ENCODE assay signal across 18 mouse cellular contexts in the genomic region with DNA sequence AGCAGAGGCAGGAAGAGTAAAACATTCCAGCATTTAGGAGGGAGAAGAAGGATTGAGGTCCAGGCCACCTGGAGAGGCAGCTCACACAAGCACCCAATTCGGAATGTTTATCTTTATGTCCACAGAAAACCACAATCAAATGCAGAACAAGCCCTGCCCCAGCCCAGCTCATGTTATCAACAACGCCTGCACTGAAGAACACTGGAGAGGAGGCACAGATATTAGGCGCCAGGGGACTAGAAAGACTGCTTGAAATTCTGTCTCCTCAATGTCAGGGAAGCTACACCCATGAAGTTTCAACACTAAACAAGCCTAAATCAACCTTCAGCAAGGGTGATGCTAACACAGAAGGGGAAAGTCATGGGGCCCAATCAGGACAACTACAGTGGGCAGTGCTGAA. TPM values are rescaled to one million over a fixed set of nuclear protein-coding genes. Genes with fewer than 3 reads are reported as not detected.
A peak's percentile ranks its signal among the peaks of the same experiment; 100 is the strongest.
DNase-seq lines count a peak whose midpoint lies in the region; ATAC-seq and TF ChIP-seq lines count a peak whose summit lies in the region.
"Had no signal": no experiment of that assay in that cellular context is flagged by ENCODE, and none has a peak within 500 bp of the region (broad histone marks: within the 10 kb centered on the region; RNA-seq: fewer than 3 reads in every experiment).

No protein-coding gene starts in this region.

- 9% methylated on average over 3 of the region's 3 CpGs for WGBS in liver, embryonic 14.5 days (ENCODE audit: insufficient replicate concordance)
- WGBS in heart, embryonic 12.5 days, result 62% methylated on average over 3 of the region's 3 CpGs

- H3K4me1 ChIP-seq in testis, adult 2 months (ENCODE audit: control insufficient read depth, insufficient read depth, low read length), result peaks cover 6% of the 10 kb centered on the region
- peaks cover 40 to 48% of the 10 kb centered on the region in 2 experiments for H3K4me1 ChIP-seq in liver, embryonic 14.5 days (replicated peaks; ENCODE audit: control insufficient read depth in 2 of 2, insufficient read depth in 2 of 2, low read length in 1 of 2)
- peaks cover 20% of the 10 kb centered on the region for H3K4me1 ChIP-seq in heart, embryonic 12.5 days (replicated peaks)

- no peak for TF ChIP-seq POLR2A in testis, adult 2 months (IDR thresholded peaks at IDR 0.05; ENCODE audit: control insufficient read depth, low read depth, low read length)

- H3K27ac ChIP-seq in testis, adult 2 months (ENCODE audit: control insufficient read depth, insufficient read depth, low read depth, low read length), result no peak overlapping the region
- H3K27ac ChIP-seq in liver, embryonic 14.5 days, result peak overlapping the region; percentile 83
- no peak overlapping the region for H3K27ac ChIP-seq in heart, embryonic 12.5 days (ENCODE audit: poor library complexity, severe bottlenecking)
- H3K27ac ChIP-seq: forebrain, embryonic 15.5 days; heart, embryonic 15.5 days; hindbrain, postnatal 0 days had no signal

- peak overlapping the region; percentile 32 for H3K9ac ChIP-seq in liver, embryonic 14.5 days (replicated peaks)
- H3K9ac ChIP-seq in heart, embryonic 12.5 days, result no peak overlapping the region
- H3K9ac ChIP-seq: heart, embryonic 15.5 days had no signal

- no peaks in the 10 kb centered on the region for H3K9me3 ChIP-seq in liver, embryonic 14.5 days (ENCODE audit: control insufficient read depth, low read length)
- H3K9me3 ChIP-seq in heart, embryonic 12.5 days (replicated peaks), result no peaks in the 10 kb centered on the region
- H3K9me3 ChIP-seq: forebrain, embryonic 15.5 days; heart, embryonic 15.5 days had no signal

- DNase-seq in testis, postnatal 10 days (ENCODE audit: low spot score), result no peak
- peak; percentile 74 to 76 (median 75) for DNase-seq in liver, embryonic 14.5 days (ENCODE audit: low read depth in 3 of 3, low spot score in 3 of 3)
- no peak for DNase-seq in cerebellum, postnatal 25 days
- no peak for DNase-seq in heart, adult 9 months (ENCODE audit: low spot score in 2 of 2)
- DNase-seq: adrenal gland, postnatal 14 days; cerebellum, adult 9-11 months; kidney, adult 18-20 months; kidney, postnatal 14 days; layer of hippocampus, adult 9-11 months; right cerebral cortex, postnatal 25 days; thymus, adult 18-20 months had no signal

- H3K36me3 ChIP-seq in testis, adult 2 months (ENCODE audit: control insufficient read depth, insufficient read depth, low read length), result no peaks in the 10 kb centered on the region
- H3K36me3 ChIP-seq in liver, embryonic 14.5 days (replicated peaks; ENCODE audit: control insufficient read depth, insufficient read depth, low read depth), result peaks cover 49% of the 10 kb centered on the region
- H3K36me3 ChIP-seq in heart, embryonic 12.5 days, result peaks cover 37% of the 10 kb centered on the region
- H3K36me3 ChIP-seq: forebrain, embryonic 15.5 days had no signal

- peak overlapping the region; percentile 83 for H3K4me2 ChIP-seq in liver, embryonic 14.5 days (ENCODE audit: low read depth)
- no peak overlapping the region for H3K4me2 ChIP-seq in heart, embryonic 12.5 days
- H3K4me2 ChIP-seq: forebrain, embryonic 15.5 days; heart, embryonic 15.5 days had no signal

- peak; percentile 84 for TF ChIP-seq EP300 in liver, embryonic 14.5 days (IDR thresholded peaks at IDR 0.05; ENCODE audit: low read depth)

- peak; percentile 63 for ATAC-seq in common myeloid progenitor, adult 5-6 weeks (replicated peaks; ENCODE audit: low read depth, poor library complexity, severe bottlenecking)
- peak; percentile 78 for ATAC-seq in liver, embryonic 14.5 days (ENCODE audit: insufficient read depth)
- no peak for ATAC-seq in heart, embryonic 12.5 days (ENCODE audit: insufficient number of reproducible peaks, low FRiP score)
- ATAC-seq: forebrain, embryonic 15.5 days; hindbrain, postnatal 0 days; lung, postnatal 0 days had no signal

- H3K27me3 ChIP-seq in testis, adult 2 months (ENCODE audit: control insufficient read depth, insufficient read depth, low read length), result no peaks in the 10 kb centered on the region
- no peaks in the 10 kb centered on the region for H3K27me3 ChIP-seq in liver, embryonic 14.5 days (ENCODE audit: control insufficient read depth, insufficient read depth, low read length)
- no peaks in the 10 kb centered on the region for H3K27me3 ChIP-seq in heart, embryonic 12.5 days (replicated peaks)
- H3K27me3 ChIP-seq: forebrain, embryonic 15.5 days; heart, embryonic 15.5 days had no signal

- peak overlapping the region; percentile 56 for H3K4me3 ChIP-seq in testis, adult 2 months (ENCODE audit: control insufficient read depth, low read depth, low read length)
- H3K4me3 ChIP-seq in liver, embryonic 14.5 days (ENCODE audit: insufficient read depth in 1 of 2, low read depth in 2 of 2, low read length in 2 of 2), result peak overlapping the region in 1 of 2 experiments; percentile 13; a peak in 1 of 4 replicates
- H3K4me3 ChIP-seq in heart, embryonic 12.5 days, result no peak overlapping the region
- H3K4me3 ChIP-seq: forebrain, embryonic 15.5 days; heart, embryonic 15.5 days had no signal

- no peak for TF ChIP-seq CTCF in testis, adult 2 months (IDR thresholded peaks at IDR 0.05; ENCODE audit: control insufficient read depth, insufficient read depth, insufficient replicate concordance, low read depth, low read length)
- TF ChIP-seq CTCF in liver, embryonic 14.5 days (IDR thresholded peaks at IDR 0.05; ENCODE audit: low read depth), result no peak

RNA-seq across cellular contexts. Expression of gene Cenph, which starts 1.8 kb away (rescaled TPM):
- polyA plus RNA-seq in testis, adult 2 months (2012; rRNA removed), result 3.2 and 3.9 TPM in 2 replicates
- total RNA-seq in common myeloid progenitor, adult 5-6 weeks (2017), result 60.8 and 70.5 TPM in 2 replicates
- polyA plus RNA-seq in liver, embryonic 14.5 days (2012; rRNA removed), result 13.9 and 26.6 TPM in 2 replicates
- polyA plus RNA-seq in liver, embryonic 14.5 days (2014; fragmentation: Nextera tagmentation; extraction: Ambion mirVana), result 40.2 and 40.3 TPM in 2 replicates
- polyA plus RNA-seq in heart, embryonic 12.5 days (2016; fragmentation: Nextera tagmentation; extraction: Ambion mirVana), result 21.8 and 24.0 TPM in 2 replicates

RNA-seq across cellular contexts. Expression of gene Ccnb1, which starts 8.9 kb away (rescaled TPM):
- polyA plus RNA-seq in testis, adult 2 months (2012; rRNA removed), result 39.9 and 41.6 TPM in 2 replicates
- total RNA-seq in common myeloid progenitor, adult 5-6 weeks (2017), result 152 and 167 TPM in 2 replicates
- 100 and 123 TPM in 2 replicates for polyA plus RNA-seq in liver, embryonic 14.5 days (2012; rRNA removed)
- polyA plus RNA-seq in liver, embryonic 14.5 days (2014; fragmentation: Nextera tagmentation; extraction: Ambion mirVana), result 255 and 287 TPM in 2 replicates
- polyA plus RNA-seq in heart, embryonic 12.5 days (2016; fragmentation: Nextera tagmentation; extraction: Ambion mirVana), result 214 and 218 TPM in 2 replicates

RNA-seq across cellular contexts. Expression of gene Mrps36, which starts 33.0 kb away (rescaled TPM):
- polyA plus RNA-seq in testis, adult 2 months (2012; rRNA removed), result 143 and 149 TPM in 2 replicates
- total RNA-seq in common myeloid progenitor, adult 5-6 weeks (2017), result 59.3 and 61.7 TPM in 2 replicates
- polyA plus RNA-seq in liver, embryonic 14.5 days (2012; rRNA removed), result 33.5 and 56.1 TPM in 2 replicates
- 135 and 150 TPM in 2 replicates for polyA plus RNA-seq in liver, embryonic 14.5 days (2014; fragmentation: Nextera tagmentation; extraction: Ambion mirVana)
- 256 TPM in 2 replicates for polyA plus RNA-seq in heart, embryonic 12.5 days (2016; fragmentation: Nextera tagmentation; extraction: Ambion mirVana)

RNA-seq across cellular contexts. Expression of gene Cdk7, which starts 46.8 kb away (rescaled TPM):
- polyA plus RNA-seq in testis, adult 2 months (2012; rRNA removed), result 11.8 and 11.9 TPM in 2 replicates
- 44.8 and 46.2 TPM in 2 replicates for total RNA-seq in common myeloid progenitor, adult 5-6 weeks (2017)
- polyA plus RNA-seq in liver, embryonic 14.5 days (2012; rRNA removed), result 11.7 and 16.6 TPM in 2 replicates
- 36.7 and 40.2 TPM in 2 replicates for polyA plus RNA-seq in liver, embryonic 14.5 days (2014; fragmentation: Nextera tagmentation; extraction: Ambion mirVana)
- 76.6 and 77.0 TPM in 2 replicates for polyA plus RNA-seq in heart, embryonic 12.5 days (2016; fragmentation: Nextera tagmentation; extraction: Ambion mirVana)

RNA-seq across cellular contexts. Expression of gene Slc30a5, which starts 55.7 kb away (rescaled TPM):
- polyA plus RNA-seq in testis, adult 2 months (2012; rRNA removed), result 8.9 and 12.5 TPM in 2 replicates
- 72.3 and 119 TPM in 2 replicates for total RNA-seq in common myeloid progenitor, adult 5-6 weeks (2017)
- polyA plus RNA-seq in liver, embryonic 14.5 days (2012; rRNA removed), result 15.6 and 20.6 TPM in 2 replicates
- 27.4 and 30.4 TPM in 2 replicates for polyA plus RNA-seq in liver, embryonic 14.5 days (2014; fragmentation: Nextera tagmentation; extraction: Ambion mirVana)
- polyA plus RNA-seq in heart, embryonic 12.5 days (2016; fragmentation: Nextera tagmentation; extraction: Ambion mirVana), result 43.1 and 44.8 TPM in 2 replicates

Comparison
In these comparisons a context has a peak if more than half of its experiments do, and no peak if none do; other contexts are left out.
1. DNase-seq: peak in liver, embryonic 14.5 days (3 of 3); none in testis, postnatal 10 days (single experiment), cerebellum, postnatal 25 days (0 of 2) and heart, adult 9 months (0 of 2).